Mouse (Mus musculus) brown adipose tissue, adult 24 weeks (tissue): ENCODE measurements around the gene Ift27. TPM values are rescaled to one million over a fixed set of nuclear protein-coding genes. Genes with fewer than 3 reads are reported as not detected.

ENCODE experiments used
- H3K27ac ChIP-seq: fragments of 200-500 bp; replicated peaks from 2 replicates; pipeline ENCODE4 v1.5.1; 2012; ENCODE audit warnings: low read depth, mild to moderate bottlenecking, low read length
- H3K4me1 ChIP-seq: fragments of 200-500 bp; 2 replicates; pipeline ENCODE4 v1.6.1; 2012; ENCODE audit warnings: low read length, mixed read lengths; ENCODE audit not compliant: control insufficient read depth, insufficient read depth, insufficient read length
- H3K4me3 ChIP-seq: fragments of 200-500 bp; 2 replicates; pipeline ENCODE4 v1.5.1; 2012; ENCODE audit warnings: low read depth, mild to moderate bottlenecking, low read length, moderate library complexity; ENCODE audit not compliant: insufficient read depth
- polyA plus RNA-seq: library from polyadenylated mRNA; stranded (reverse); fragments of >200 nt; gene quantifications from 2 replicates; pipeline ENCODE4 v1.2.4, GENCODE M21; 2012; ENCODE audit not compliant: missing spikeins, insufficient read depth, insufficient read length

Gene Ift27
- polyA plus RNA-seq, 1 experiment: 16.5 TPM

- H3K27ac ChIP-seq: no peak overlapping the region
- H3K4me3 ChIP-seq: no peak overlapping the region
- no peaks in the 10 kb centered on the region; the same call in 1 of the 2 replicates for H3K4me1 ChIP-seq
These were observed 16.6 kb downstream of the Ift27 start for GRCm38 (mm10) chr15:78157330-78157729.

GRCm38 (mm10) chr15:78155421-78155820, 18.5 kb downstream of the Ift27 start:
- Histone ChIP-seq H3K4me1 (no peaks in the 10 kb centered on the region; the same call in 1 of the 2 replicates), H3K4me3 (no peak overlapping the region), H3K27ac (no peak overlapping the region)

GRCm38 (mm10) chr15:78153045-78153775, 20.7 kb downstream of the Ift27 start:
- Histone ChIP-seq H3K4me3 (no peak overlapping the region), H3K27ac (no peak overlapping the region), H3K4me1 (no peaks in the 10 kb centered on the region; the same call in 1 of the 2 replicates)

- Histone ChIP-seq H3K4me3 (no peak overlapping the region), H3K27ac (no peak overlapping the region), H3K4me1 (no peaks in the 10 kb centered on the region)
These were observed 25.3 kb downstream of the Ift27 start for GRCm38 (mm10) chr15:78148565-78148964.

- Histone ChIP-seq H3K4me1 (no peaks in the 10 kb centered on the region), H3K4me3 (no peak overlapping the region), H3K27ac (no peak overlapping the region)
These were observed 33.7 kb downstream of the Ift27 start for GRCm38 (mm10) chr15:78140226-78140625.

GRCm38 (mm10) chr15:78134606-78135005, 39.3 kb downstream of the Ift27 start:
- H3K4me1 ChIP-seq: no peaks in the 10 kb centered on the region
- no peak overlapping the region for H3K27ac ChIP-seq
- no peak overlapping the region for H3K4me3 ChIP-seq

- H3K4me3 ChIP-seq: no peak overlapping the region
- H3K27ac ChIP-seq: no peak overlapping the region
- H3K4me1 ChIP-seq: no peaks in the 10 kb centered on the region
These were observed 40.5 kb downstream of the Ift27 start for GRCm38 (mm10) chr15:78133389-78133788.

- no peak within 1 kb of the TSS for H3K27ac ChIP-seq
- H3K4me3 ChIP-seq: no peak within 1 kb of the TSS
- no peaks in the 10 kb centered on the region for H3K4me1 ChIP-seq
These were observed 54.2 kb downstream of the Ift27 start, which contains the start of gene Cacng2 for GRCm38 (mm10) chr15:78119704-78120103. TSS of gene Cacng2 (minus strand) at chr15:78120028.

- H3K27ac ChIP-seq: no peak overlapping the region
- H3K4me1 ChIP-seq: no peaks in the 10 kb centered on the region
- H3K4me3 ChIP-seq: no peak overlapping the region
These were observed 54.7 kb downstream of the Ift27 start for GRCm38 (mm10) chr15:78119248-78119647.

- H3K4me1 ChIP-seq: no peaks in the 10 kb centered on the region
- no peak overlapping the region for H3K4me3 ChIP-seq
- no peak overlapping the region for H3K27ac ChIP-seq
These were observed 55.5 kb downstream of the Ift27 start for GRCm38 (mm10) chr15:78118275-78118995.

- no peak overlapping the region for H3K4me3 ChIP-seq
- H3K4me1 ChIP-seq: no peaks in the 10 kb centered on the region
- no peak overlapping the region for H3K27ac ChIP-seq
These were observed 56.2 kb downstream of the Ift27 start for GRCm38 (mm10) chr15:78117731-78118130.

- no peak overlapping the region for H3K4me3 ChIP-seq
- H3K4me1 ChIP-seq: no peaks in the 10 kb centered on the region
- no peak overlapping the region for H3K27ac ChIP-seq
These were observed 57.0 kb downstream of the Ift27 start for GRCm38 (mm10) chr15:78116936-78117335.

- no peak overlapping the region for H3K27ac ChIP-seq
- H3K4me3 ChIP-seq: no peak overlapping the region
- H3K4me1 ChIP-seq: no peaks in the 10 kb centered on the region
These were observed 57.7 kb downstream of the Ift27 start for GRCm38 (mm10) chr15:78116244-78116643.
